Mouse (Mus musculus) erythroblast, embryonic 14.5 days (primary cell): Measurements from ENCODE around the gene Rnf169.

Experiments used
- GATA1 ChIP-seq: IDR thresholded peaks from 2 replicates; pipeline ENCODE4 v1.6.1; 2012; ENCODE audit warnings: low read length, inconsistent platforms, mixed read lengths
- TAL1 ChIP-seq: IDR thresholded peaks from 3 replicates; pipeline ENCODE4 v1.6.1; 2012; ENCODE audit warnings: low read length, inconsistent platforms, mixed read lengths

DNA sequence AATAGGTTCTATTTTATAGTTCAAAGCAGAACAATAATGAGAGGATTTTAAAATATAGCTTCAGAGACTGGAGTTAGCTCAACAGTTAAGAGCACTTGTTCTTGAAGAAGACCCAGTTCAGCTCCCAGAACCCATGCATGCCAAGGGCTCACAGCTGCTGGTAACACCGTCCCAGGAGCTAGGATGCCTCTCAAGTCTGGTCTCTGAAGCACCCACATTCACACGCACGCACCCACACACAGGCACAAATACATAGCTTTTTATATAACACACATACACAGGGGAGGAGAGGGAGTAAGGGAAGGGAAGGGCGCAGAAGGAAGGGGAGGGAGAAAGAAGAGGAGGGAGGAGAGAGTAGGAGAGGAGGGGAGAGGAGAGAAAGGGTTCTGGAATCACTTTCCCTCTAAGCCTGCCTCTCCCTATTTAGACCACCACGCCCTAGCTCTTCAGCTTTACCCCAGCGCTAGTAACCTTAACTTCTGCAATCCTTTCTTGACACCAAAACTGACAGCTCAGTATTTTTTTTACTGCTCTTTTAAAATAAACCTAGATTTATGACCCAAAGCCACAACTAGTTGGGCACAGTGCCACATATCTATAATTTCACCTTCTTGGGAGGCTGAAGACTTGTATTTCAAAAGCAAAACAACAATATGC, 26.7 kb downstream of the Rnf169 start:
- TF ChIP-seq GATA1 (no peak), TAL1 (no peak)
